Mouse (Mus musculus) urinary bladder, postnatal 10 days (tissue): Measurements from ENCODE around the gene Slco6d1.
"Not testable (repeated sequence)": the region's sequence is repeated elsewhere in the genome, so short reads cannot be mapped to it uniquely, and the experiment has no call there.

Source experiments
- DNase-seq: peaks from one replicate; pipeline ENCODE4 v3.0.0; 2022; ENCODE audit warnings: low spot score

The Slco6d1 gene

DNA sequence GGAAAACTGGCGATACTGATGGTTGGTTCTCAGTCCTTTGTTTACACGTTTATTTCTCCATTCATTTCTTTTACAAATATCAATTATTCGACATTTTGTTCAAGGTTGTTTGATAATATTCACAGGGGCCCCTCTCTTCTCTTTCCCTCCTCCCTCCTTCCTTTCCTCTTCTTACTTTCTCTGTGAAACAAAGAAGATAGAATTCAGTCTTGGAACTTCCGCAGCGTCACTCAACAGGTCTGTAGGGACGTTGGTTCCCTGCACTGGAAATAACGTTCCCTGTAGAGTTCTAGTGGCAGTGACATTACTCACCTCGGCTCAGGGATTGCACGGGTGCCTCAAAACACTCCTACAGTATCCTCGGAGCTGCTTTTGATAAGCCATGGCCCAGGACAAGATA lies at the start of gene Slco6d1:
Gene Slco6d1 (plus strand): TSS at position 301 of the 400 bp plus-strand sequence.
- DNase-seq = no peak

DNA sequence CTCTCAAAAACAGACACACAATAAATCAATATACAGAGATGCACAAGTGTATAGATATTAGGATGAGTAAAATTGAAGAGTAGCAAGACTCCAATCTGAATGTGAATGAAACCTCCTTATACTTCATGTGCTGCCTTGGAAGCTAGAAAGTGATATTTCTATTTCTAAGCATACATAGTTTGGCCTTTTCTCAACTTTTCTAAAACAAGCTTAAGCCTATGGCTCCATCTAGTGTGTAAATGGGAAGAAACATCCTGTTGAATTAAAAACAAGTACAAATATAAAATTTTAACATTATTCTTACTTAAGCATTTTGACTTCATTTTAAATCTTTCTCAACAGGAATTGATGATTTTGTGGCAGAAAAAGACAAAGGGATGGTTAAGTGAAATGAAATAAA lies 28.9 kb upstream of the Slco6d1 start:
- DNase-seq = no peak

DNA sequence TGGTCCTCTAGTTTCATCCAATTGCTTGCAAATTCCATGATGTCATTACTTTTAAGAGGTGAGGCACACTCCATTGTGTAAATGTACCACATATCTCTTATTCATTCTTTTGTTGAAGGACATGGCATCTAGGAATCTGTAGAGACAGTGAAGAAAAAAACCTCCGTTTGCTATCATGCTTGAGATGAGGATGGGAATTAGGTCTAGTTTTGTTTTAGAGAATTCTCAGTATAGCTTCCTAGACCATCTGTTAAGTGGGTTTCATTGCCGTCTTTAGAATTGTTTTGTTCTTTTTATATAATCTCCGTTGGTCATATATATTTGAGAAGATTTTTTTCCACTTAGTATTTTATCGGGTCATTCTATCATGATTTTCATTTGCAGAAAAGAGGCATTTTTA lies 27.0 kb downstream of the Slco6d1 start:
- no peak for DNase-seq

DNA sequence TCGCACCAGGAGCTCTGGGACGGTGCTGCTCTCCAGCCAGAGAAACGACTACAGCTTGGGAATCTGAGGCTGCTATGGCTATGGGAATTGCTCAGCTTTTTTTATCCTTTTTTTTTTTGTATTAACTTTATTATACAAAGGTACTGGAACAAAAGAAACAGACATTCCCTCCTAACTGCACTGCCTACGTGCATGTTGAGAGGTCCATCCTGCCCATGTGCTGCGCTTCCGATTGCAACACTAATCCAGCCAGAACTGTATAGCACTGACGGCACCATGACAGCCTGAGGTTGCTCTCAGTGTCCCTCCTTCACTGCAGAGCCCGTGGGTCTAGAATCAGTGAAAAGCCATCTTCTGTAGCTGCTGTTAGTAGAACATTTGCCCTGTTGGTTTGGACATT lies 38.3 kb downstream of the Slco6d1 start:
- not testable (repeated sequence) for DNase-seq

DNA sequence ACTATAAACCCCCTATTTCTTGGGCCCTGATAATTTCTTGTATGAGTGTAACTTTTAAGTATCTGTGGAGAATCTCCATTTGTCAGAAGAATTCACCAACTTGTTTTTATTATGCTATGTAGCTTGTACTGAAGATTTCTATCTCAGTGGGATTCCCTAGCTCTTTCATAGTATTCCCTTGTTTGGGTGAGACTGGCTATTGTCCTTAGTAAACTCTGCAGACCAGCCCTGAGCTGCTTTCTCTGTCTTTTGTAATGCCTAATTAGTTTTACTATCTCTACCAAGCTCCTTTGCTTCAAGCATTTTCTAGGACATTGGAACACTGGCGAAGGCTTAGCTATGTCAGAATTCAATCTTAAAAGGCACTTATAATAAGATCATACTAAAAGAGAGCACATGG lies 55.5 kb downstream of the Slco6d1 start:
- DNase-seq = not testable (repeated sequence)

DNA sequence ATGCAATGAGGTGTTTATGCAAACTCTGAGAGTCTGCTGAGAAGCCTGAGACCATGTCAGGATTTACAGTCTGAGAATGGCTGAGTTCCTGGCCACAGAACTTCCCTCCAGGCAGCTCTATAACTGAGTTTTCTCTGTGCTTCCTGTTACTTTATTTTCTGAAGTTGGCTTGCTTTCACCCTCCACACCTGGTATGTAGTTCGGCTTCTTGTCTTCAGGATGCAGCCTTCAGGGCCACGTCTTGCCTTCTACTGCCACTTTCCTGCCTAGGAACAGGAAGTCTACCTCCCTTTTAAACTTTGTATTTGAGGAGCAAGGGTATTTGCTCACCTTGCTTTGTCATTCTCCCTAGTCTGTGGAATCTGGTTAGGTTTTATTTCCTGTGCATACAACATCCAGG lies 58.3 kb downstream of the Slco6d1 start:
- DNase-seq = no peak

DNA sequence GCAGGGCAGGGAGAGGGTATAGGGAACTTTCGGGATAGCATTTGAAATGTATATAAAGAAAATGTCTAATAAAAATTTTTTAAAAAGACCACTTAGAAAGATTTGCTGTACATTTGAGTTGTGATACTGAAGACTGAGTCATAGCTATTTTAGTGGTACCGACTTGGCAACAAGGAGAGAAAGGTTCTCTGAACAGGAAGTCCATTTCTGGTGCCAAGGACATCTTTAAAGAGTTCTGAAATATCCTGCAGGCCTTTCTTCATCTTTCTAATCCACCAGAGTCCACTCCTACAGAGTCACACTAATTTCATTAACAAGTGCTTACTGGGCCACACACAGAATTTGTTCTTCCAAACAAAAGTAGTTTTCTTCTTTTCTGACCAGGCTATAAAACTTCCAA lies 85.1 kb downstream of the Slco6d1 start:
- DNase-seq = no peak

DNA sequence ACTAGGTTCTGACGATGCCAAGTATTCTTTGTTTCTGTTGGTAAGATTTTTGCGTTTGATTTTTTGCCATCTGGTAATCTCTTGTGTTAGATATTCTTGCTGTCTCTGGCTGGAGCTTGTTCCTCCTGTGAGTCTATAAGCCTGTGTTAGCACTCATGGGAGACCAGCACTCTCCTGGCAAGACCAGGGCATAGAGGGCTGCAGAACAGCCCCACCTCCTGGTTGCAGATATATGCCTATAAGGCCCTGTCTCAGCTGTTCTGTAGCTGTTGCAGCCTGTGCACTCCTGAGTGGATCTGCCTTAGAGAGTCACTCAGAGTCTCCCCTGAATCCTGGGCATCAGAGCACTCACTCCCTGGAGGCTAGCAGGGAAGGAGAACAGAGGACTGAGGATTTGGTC lies 102.1 kb downstream of the Slco6d1 start:
- no peak for DNase-seq

DNA sequence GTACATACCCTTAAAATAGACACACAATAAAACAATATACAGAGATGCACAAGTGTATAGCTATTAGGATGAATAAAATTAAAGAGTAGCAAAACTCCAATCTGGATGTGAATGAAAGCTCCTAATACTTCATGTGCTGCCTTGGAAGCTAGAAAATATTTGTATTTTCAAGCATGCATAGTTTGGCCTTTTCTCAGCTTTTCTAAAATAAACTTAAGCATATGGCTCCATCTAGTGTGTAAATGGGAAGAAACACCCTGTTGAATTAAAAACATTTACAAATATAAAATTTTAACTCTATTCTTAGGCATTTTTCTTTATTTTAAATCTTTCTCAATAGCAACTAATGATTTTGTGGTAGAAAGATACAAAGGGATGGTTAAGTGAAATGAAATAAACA lies 102.6 kb downstream of the Slco6d1 start:
- no peak for DNase-seq

DNA sequence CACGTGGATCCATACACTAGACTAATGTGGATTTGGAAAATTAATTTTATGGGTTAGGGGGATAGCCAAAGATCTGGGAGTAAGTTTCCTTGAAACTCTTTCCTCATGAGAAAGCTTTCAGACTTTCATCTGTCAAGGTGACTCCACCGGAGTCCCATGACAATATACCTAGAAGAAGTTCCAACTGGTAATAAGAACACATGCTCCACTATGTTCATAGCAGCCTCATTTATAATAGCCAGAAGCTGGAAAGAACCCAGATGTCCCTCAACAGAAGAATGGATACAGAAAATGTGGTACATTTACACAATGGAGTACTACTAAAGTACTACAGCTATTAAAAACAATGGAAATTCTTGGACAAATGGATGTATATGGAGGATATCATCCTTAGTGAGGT lies 107.4 kb downstream of the Slco6d1 start:
- DNase-seq = not testable (repeated sequence)

DNA sequence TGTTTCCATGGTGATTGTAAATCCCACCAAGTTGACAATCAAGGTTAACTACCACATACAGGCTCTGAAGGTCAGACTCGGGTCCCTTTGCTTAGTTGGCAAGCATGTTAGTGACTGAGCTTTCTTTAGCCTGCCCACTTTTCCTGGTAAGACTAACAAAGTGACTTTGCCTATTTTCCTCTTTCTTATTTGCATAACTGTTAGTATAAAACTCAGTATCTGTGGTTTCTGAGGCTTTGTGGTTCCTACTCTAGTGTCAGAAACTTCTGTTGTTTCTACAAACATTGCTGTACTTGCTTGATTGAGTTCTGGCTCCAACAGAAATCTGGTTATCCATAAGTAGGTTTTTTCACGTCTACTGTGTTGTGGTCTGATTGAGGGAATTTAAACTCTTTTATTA lies 124.4 kb downstream of the Slco6d1 start:
- DNase-seq = no peak

DNA sequence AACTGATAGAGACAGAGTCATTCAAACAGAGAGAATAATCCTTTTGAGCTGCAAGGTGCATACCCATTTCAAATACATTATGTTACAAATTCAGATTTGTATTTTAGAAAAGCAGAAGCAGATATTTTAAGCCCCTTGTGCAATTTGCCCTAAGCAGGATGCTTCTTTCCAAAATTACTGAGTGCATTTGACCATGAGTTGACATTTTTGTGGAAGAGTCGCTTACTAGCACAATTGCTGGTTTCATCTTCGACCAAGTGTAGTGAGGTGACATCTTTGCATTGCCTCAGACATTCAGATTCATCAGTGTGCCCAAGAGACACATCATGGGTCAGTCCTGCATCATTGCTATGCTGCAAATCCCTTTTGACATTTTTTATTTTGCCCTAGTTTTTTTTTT lies 133.5 kb downstream of the Slco6d1 start:
- DNase-seq = no peak

DNA sequence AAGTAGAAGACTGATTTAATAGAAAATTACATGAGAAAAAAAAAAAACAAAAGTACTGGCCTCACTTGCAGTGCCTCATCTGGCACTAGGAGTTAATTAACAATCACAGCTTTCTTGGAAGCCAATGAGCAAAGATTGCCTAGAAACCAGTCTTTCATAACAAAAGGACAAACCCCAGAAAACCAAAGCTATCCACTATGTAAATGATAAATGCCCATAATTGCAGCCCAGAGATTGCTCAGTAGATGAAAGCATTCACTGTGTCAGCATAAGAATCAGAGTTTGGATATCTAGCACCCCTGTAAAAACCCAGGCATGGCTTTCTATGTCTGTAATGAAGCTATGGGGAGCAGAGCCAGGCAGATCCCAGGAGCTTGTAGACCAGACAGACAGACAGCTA lies 144.8 kb downstream of the Slco6d1 start:
- DNase-seq = no peak
